Mouse (Mus musculus): ENCODE results near the gene Asic2.

GRCm38 (mm10) chr11:80967544-80967943, 1000.7 kb downstream of the Asic2 start:
- TF ChIP-seq CTCF (IDR thresholded peaks at IDR 0.05; ENCODE audit: control insufficient read depth, insufficient read depth, low read length) (no peak), POLR2A (IDR thresholded peaks at IDR 0.05; ENCODE audit: borderline replicate concordance, control insufficient read depth, low read depth, low read length) (no peak)
